Mouse (Mus musculus) heart, postnatal 25 days (tissue): ENCODE results near the gene Cul7. TPM values are rescaled to one million over a fixed set of nuclear protein-coding genes. Genes with fewer than 3 reads are reported as not detected.

Experiments used
- DNase-seq: peaks from one replicate; pipeline ENCODE4 v3.0.0; 2022; ENCODE audit warnings: low spot score
- intact Hi-C: fragments of 180-260 bp; cut with DNase I; formaldehyde crosslinking; loops from one replicate; pipeline ENCODE4 v1.15.1; 2025
- total RNA-seq, 2 experiments: library from RNA; stranded (reverse); gene quantifications; 2 replicates each; pipeline ENCODE4 v1.2.3; 2021

Cul7 gene
- total RNA-seq, 2 experiments from 2014 or later, result 21.3 to 23.0 TPM

DNA sequence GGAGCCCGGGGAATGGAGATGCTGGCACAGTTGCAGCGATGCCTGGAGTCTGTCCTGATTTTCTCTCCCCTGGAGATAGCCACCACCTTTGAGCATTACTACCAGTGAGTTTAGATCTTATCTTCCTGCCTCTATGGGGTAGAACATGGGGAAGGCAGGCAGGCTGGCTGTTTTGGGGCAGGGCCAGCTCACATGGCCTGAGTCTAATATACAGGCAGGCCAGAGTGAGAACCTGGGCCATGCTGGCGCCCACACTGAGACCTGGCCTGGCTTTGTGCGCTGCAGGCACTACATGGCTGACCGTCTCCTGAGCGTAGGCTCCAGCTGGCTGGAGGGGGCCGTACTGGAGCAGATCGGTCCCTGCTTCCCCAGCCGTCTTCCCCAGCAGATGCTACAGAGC is 11.2 kb downstream of the Cul7 start:
- intact Hi-C loops, result no loop called here
- no peak for DNase-seq

DNA sequence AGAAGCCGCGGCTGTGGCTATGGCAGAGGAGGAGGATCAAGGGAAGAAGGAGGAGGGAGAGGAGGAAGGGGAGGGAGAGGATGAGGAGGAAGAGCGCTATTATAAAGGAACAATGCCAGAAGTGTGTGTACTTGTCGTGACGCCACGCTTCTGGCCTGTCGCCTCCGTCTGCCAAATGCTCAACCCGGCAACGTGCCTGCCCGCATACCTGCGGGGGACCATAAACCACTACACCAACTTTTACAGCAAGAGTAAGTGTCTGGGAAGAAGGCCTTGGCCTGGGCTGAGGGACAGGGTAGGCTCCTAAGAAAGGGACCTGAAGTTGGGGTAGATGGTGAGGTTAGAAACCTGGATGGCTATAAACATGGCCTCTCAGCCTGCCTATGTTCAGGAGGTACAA is 11.8 kb downstream of the Cul7 start:
- DNase-seq, result no peak
- intact Hi-C loops, result no loop called here

DNA sequence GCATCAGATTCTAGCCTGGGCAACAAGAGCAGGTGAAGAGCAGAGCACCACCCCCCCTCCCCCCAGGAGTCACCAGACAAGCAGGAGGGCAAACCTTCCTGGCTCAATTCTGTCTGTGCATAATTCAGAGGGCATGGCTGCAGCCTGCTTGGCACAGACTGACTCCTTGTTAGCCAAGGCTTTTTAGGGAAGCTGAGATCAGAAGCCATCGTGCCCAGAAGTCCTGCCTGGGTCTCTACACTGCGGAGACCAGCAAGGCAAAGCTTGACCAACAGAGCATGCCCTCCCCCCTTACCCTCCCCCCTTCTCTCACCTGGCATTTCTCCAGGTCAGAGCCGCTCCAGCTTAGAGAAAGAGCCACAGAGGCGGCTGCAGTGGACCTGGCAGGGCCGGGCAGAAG is 12.6 kb downstream of the Cul7 start:
- DNase-seq, result no peak
- intact Hi-C loops, result no loop called here

DNA sequence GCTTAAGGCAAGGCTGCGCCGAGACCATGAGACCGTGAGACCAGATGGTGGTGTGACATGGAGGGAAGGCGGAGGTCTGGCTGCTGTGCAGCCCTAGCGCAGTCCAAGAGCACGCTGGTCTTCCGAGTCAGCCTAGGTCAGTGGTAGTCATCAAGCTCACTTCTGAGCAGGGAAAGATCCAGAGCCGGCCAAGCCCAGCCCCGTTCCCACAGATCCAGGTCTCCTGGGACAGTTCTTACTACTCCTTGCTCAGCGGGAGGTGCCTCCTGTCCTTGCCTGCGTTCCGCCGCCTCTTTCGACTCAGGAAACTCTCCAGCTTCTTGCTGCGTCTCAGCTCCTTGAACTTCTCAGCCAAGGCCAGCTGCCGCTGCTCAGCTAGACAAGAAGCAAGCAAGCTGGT is 17.6 kb downstream of the Cul7 start:
- DNase-seq, result peak; percentile 28
- intact Hi-C loops, result no loop called here

DNA sequence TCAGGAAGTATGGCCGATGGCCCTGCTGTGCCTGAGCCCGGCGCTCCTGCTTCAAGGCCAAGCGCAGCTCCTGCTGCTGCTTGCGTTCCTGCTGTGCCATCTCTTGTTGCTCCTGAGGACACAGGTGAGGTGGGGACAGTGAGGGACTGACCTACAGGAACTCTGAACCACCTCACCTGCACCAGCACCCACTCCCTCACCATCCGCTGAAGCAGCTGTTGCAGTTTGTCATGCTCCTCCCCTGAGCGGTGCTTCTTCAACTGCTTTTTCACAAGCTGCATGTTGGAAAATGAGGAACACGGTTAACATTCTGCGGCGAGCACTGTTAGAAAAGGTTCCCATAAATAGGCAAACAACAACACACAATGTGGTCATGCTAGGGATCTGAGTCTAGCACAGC is 19.8 kb downstream of the Cul7 start:
- intact Hi-C loops, result no loop called here
- DNase-seq, result no peak

DNA sequence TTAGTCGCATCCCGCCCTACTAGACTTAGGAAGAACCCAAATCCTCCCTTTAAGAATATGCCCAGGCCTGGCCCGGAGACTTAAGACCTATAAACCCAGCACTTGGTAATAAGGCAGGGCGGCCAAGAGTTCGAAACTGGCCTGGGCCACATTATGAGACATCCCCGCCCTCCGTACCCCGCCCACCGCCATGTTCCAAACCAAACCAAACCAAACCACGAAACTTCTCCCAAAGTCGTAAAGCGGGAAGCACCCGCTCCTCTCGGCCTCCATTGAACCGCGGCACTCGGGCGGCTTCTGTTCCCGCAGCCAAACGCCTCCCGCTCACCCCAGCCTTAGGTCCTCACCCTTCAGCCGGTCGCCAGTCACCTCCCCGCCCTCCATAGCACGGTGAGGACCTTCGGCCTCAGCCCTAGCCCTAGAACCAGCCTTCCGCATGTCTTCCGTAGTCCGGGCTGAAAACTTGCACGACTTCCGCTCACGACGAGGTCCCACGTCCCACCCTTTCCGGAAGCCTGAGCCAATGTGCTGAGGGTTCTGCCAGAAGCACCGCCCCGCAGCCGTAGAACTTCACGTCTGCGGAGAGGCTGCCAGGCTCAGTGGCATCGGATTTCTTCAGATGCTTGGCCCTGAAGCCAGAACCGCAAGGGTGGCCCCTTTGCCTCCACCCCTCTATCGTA is 23.9 kb downstream of the Cul7 start, which contains the start of gene Rrp36:
Gene Rrp36, minus strand, starts transcription at position 503 of the 680 bp plus-strand sequence.
- peak; percentile 85 for DNase-seq
- intact Hi-C loops, result no loop called here

DNA sequence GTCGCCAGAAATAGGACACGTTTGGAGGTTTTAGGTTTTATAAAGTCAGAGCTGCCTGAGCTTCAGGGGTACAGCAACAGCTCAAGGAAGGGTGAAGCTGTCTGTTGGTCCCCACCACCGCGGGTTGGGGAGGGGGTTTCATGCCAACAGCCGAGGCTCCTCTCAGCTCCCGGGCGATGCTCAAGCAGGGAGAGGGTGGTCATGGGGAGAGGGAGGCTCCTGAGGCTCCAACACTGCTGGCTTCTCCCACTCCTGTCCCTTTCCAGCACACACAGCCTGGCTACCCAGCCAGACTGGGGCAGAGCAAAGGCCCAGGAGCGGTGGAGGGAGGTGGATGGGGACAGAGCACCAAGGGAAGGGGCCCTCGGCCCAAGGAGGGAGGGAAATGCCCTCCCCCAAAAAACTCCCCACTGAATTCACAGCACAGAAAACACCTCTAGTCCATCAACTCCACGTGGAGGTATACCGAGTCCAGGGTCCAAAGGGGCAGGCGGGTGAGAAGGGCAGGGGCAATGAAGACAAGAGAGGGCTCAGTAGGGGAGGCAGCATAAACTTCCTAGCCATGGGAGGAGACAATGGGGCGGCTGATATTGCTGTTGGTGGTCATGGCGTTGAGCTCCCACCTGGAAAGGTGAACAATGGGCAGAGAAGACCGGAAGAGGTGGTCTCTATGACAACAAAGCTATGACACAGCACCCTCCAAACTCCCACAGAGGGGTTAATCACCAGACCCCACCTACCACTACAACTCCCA is 24.6 kb downstream of the Cul7 start:
- DNase-seq, result no peak
- intact Hi-C loops, result no loop called here

DNA sequence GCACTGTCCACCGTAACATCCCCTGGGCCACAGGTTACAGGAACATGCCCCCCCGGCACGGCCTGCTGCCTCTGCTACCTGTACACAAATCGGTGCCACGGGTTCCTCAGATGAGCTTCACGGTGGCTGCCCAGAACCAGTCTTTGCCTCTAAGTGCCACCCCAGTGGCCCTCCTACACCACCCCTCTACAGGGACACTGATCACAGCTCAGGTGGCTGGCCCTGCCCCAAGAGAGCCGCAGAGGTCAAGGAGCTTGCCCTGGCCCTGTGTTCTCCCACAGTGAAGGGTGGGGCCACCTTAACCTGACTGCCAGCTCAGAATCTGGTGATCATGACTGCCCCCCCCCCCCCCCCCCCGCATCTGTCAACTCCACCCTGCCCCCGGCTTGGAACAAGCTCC is 28.3 kb downstream of the Cul7 start, which contains the start of gene Mea1:
Gene Mea1, plus strand, starts transcription at position 378 of the 400 bp plus-strand sequence.
- intact Hi-C loops, result no loop called here
- DNase-seq, result no peak

DNA sequence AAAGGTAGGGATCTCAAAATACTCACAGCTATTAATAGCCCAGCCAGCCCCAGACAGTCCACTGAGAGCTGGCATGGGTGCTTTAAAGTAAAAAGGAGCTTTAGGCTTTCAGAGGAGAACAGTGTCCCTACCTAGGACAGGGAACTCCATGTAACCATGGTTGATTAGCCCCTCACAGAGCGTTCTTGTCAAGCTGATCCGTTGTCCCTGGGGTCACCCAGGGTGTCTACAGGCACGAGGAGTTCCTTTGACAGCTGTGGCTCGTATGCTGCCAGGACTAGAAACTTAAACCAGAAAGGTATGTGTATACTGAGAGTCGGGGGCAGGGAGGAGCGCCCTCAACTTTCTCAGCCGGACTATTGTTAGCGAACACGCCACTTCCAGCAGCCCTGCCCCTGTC is 28.8 kb downstream of the Cul7 start:
- no peak for DNase-seq
- intact Hi-C loops, result no loop called here

DNA sequence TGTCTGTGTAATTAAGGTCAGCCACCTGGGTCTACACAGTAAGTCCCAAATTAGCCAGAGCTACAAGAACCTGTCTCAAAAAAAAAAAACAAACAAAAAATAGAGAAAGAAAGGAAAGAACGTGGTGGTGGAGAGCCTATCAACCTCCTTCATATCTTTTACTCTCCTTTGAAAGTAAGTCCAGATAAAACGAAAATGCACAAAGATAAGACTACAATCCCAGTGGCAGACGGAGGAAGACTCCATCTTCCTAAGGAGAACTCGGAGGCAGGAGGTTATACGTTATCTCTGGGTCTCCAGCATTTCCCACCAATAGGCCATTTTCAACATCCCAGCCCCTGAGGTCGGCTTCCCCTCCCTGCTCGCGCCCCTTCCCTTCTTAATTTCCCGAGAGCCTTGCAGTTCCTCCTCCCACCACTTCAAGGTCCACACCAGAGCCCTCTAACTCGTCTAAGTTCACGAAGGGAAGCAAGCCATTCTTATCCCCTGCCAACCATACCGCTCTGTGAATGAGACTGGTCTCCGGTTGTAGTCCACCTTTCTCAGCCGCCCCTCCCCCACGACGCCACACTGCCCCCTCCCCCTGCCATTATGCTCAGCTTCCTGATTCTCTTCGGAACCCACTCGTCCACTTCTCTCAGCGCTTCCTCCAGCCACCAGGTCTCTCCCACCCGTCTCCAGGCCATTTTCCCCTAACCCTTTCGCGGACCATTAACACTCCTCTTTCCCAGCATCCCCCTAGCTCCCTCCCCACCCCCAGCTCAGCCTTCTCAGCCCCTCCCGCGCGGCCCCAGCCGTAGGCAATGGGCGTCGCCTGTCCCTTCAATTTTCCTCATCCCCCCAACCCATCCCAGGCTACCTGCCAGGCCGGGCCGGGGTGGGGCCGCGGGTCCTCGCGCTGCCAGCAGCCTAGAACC is 30.0 kb downstream of the Cul7 start:
- DNase-seq, result no peak
- intact Hi-C loops, result loop anchor here (2.0 kb wide), 2 partner anchors 31 to 35 kb away; no protein-coding TSS in a partner anchor

DNA sequence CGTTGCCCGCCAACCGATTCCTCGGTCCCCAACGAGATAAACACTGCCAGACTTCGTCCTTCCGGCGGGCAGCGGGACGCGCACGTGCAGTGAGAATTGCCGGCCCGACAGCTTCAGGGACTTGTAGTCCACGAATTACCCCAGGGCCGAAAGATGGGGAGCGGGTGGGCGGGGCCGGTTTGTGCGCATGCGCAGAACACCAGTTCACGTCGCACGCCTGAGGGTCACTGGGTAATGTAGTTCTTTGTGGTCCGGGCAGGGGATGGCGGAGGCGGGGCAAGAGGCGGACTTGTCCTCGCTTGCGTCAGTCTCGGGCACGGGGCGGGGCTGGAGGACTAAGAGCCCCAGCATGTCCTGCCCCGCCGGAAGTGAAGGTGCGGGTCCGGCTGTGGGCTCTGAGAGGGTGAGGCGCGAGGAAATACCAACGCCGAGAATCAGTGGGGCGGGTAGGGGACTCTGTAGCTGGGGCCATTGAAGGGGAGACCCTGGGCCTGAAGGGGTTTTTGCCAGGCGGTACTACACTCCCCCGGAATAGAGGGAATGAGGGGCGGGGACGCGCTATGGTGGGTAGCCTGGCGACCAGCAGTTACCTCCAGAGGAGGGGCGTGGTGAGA is 30.7 kb downstream of the Cul7 start, which contains the start of gene Klhdc3:
Gene Klhdc3, minus strand, starts transcription at position 155 of the 614 bp plus-strand sequence.
- intact Hi-C loops, result loop anchor here (2.0 kb wide), 2 partner anchors 32 to 34 kb away; no protein-coding TSS in a partner anchor

DNA sequence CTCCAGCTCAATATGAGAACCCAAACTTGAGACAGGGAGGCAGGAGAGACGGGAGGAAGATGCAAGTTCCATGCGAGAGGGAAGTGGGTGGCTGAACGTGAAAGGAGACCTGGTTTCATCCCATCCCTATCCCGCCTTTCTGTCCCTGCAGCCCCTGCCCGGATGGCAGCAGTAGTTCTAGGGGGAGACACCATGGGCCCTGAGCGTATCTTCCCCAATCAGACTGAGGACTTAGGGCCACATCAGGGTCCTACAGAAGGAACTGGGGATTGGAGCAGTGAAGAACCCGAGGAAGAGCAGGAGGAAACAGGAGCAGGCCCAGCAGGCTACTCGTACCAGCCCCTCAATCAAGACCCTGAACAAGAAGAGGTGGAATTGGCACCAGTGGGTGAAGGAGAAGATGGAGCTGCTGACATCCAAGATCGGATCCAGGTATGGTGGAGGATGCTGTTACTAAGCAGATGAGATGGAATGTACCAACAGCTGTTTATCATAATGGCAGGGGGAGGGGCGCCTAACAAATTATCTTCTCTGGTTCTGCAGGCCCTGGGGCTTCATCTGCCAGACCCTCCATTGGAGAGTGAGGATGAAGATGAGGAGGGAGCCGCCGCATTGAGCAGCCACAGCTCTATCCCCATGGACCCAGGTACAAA is 31.5 kb downstream of the Cul7 start:
- intact Hi-C loops, result loop anchor here (2.0 kb wide), 2 partner anchors 33 kb away; no protein-coding TSS in a partner anchor
- no peak for DNase-seq

More for the DNA sequence above, 30.7 kb downstream of the Cul7 start, which contains the start of gene Klhdc3:
- peak; percentile 95 for DNase-seq

DNA sequence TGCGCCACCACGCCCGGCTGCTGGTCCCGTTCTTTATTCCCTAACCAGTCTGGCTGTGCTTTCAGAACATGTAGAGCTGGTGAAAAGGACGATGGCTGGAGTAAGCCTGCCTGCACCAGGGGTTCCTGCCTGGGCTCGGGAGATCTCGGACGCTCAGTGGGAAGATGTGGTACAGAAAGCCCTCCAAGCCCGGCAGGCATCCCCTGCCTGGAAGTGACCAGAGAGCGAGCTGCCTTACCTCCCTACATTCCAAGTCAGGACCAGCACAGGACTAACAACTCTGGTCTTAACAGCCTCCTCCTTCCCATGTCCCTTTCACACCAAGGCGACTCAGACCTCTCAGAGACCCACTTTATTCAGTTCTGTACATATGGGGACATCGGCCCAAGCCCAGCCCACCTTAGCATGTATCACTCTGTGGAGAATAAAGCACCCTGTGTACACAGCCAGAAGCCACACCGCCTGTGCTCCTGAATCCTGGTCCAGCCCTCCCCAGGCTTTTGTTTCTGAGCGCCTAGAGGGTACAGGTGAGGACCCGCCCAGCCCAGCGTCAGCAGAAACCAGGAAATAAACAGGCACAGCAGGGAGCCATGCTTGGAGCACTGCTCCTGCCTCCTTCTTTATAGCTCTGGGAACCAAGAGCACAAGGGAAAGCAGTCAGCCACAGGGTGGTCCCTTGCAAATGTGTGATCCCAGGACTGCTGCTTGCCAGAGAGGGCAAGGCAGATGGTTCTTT is 32.7 kb downstream of the Cul7 start:
- intact Hi-C loops, result no loop called here
- no peak for DNase-seq

DNA sequence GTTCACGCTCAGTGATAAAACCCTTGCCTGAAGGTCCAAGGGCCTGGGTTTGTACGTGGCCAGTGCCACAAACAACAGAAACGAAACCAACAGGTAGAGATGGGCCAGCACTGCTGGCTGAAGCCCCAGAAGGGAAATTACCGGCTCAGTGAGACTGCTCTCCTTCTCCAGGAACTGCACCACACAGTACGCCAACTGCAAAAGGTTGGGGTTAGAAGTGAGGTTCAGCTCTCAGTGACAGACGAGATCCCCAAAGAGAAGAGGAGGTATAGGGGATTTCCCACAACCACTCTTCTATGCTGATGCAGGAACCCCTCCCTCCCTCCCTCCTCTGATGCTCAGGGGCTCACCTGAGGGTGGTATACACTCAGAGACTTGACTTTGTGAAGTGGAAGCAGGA is 35.8 kb downstream of the Cul7 start:
- intact Hi-C loops, result loop anchor here (2.0 kb wide), 1 partner anchor 17 kb away; no protein-coding TSS in a partner anchor
- no peak for DNase-seq

DNA sequence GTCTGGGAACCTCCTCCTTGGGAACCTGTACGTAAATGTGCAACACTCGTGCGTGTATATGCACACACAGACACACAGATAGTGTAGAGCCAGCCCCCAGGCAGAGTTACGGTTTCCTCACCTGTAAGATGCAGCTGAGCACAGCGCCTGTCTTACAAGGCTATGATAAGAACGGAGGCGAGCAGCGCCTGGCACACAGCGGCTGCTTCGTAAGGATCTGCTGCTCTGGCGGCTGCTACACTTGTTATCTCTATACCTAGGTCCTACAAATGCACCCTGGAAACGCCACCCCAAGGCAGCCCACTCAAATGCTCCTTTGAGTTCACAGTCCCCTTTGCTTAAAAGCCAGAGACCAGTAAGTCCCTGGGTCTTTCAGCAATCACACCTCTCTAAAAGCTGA is 40.5 kb downstream of the Cul7 start:
- intact Hi-C loops, result no loop called here
- DNase-seq, result no peak

DNA sequence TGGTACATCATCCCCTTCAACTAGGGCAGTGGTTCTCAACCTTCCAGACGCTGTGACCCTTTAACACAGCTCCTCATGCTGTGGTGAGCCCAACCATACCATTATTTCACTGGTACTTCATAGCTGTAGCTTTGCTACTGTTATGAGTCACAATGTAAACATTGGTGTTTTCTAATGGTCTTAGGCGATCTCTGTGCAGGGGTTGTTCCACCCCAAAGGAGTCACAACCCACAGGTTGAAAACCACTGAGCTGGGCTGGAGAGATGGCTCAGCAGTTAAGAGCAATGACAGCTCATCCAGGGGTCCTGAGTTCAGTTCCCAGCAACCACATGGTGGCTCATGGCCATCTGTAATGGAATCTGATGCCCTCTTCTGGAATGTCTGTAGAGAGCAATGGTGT is 41.3 kb downstream of the Cul7 start:
- no peak for DNase-seq
- intact Hi-C loops, result no loop called here

DNA sequence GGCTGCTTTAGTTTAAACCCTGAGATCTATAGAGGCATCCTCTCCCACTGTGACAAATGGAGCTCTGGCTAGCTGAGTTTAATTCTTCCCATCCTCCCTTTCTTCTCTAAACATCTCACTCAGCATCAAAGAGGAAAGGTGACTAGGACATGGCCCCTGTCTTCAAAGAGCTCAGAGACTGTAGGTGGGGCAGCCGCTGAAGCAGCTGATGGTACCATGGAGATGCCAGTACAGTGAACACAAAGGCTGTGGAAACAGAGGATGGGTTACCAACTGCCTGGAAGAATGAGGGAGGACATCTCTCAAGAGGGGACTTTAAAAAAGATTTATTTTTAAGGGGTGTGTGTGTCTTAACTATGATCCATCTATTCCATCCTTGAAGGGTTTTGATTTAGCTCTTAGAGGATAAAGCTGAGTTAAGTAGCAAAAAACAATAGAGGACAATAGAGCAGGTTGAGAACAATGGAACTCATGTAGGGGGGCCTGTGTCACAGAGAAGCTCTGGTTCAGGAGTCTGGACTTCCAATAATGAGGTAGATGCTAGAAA is 44.5 kb downstream of the Cul7 start:
- intact Hi-C loops, result no loop called here
- no peak for DNase-seq

DNA sequence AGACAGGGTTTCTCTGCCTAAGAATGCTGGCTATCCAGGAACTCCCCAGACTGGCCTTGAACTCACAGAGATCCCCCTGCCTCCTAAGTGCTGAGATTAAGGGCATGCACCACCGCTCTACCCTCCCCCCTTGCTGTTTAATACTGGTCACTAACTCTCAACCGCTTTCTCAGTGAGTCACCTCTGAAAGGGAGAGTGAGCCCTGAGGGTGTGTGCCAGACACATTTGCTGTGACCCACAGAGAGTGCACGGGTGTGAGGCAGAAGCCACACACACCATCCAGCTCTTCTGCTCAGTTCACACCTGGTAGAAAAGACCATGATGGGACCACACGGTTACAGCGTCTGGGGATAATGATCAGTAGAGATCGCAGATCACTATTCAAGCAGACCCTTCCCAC is 48.4 kb downstream of the Cul7 start:
- DNase-seq, result no peak
- intact Hi-C loops, result no loop called here
